Mouse (Mus musculus): Measurements from ENCODE around the gene Hspa1l.
"Not testable (repeated sequence)": the region's sequence is repeated elsewhere in the genome, so short reads cannot be mapped to it uniquely, and the experiment has no call there.

The Hspa1l gene

GRCm38 (mm10) chr17:35003022-35003838 is 30.7 kb downstream of the Hspa1l start:
- DNase-seq (ENCODE audit: low read depth, low spot score), result no peak

GRCm38 (mm10) chr17:35004075-35004717 is 31.7 kb downstream of the Hspa1l start:
- no peak for DNase-seq (ENCODE audit: low read depth, low spot score)

- no peak for DNase-seq (ENCODE audit: low read depth, low spot score)
Observed at GRCm38 (mm10) chr17:35005158-35005557, 32.7 kb downstream of the Hspa1l start.

DNA sequence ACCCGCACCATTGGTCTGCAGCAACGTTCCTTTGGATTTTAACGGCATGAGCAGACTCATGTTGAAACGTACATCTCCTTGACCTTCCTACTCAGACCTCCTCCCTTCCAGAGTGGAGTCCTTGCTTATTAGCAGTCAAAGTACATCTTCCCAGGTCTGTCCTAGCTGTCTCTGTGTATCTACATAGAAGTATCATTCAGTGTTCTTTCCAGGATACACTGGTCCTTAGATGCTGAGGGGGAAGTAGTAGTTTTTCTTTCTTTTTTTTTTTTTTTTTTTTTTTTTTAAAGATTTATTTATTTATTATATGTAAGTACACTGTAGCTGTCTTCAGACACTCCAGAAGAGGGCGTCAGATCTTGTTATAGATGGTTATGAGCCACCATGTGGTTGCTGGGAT is 33.4 kb downstream of the Hspa1l start:
- DNase-seq (ENCODE audit: low read depth, low spot score), result not testable (repeated sequence)

DNA sequence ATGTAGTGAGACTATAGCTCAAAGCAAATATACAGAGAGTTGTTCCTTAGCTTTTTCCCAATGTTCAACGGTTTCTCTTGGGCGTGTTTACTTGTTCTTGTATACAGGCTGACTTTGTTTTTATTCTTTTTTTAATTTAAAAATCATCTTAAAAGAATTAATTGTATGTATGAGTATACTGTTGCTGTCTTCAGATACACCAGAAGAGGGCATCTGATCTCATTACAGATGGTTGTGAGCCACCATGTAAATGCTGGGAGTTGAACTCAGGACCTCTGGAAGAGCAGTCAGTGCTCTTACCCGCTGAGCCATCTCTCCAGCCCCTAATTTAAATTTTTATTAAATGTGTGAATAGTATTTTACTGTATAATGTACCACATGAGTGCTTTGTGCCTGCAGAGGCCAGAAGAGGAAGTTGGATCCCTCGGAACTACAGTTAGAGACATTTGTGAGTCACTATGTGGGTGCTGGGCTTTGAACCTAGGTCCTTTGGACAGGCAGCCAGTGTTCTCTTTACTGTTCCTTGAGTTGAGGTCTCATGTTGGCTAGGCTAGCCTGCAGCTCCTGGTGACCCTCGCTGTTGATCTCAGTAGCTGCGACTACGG is 35.0 kb downstream of the Hspa1l start:
- DNase-seq (ENCODE audit: low read depth, low spot score), result no peak

DNA sequence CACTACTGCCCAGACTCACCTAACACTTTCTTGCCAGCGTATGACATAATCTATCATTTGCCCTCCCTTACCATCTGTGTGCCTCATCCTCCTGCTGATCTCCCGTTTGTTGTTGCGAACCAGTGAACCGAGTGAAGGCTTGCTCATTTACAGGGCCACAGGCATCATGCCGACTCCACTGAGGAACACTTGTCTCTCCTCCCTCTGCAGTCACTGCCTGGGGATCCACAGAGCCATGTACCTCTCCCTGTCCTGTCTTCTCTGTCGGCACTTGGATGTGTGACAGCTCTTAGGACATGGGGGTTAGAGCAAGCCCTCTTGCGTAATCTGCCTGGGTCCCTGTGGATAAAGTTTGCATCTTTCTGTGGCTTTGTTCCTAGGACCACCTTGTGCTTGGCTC is 37.1 kb downstream of the Hspa1l start:
- no peak for DNase-seq (ENCODE audit: low read depth, low spot score)

- DNase-seq (ENCODE audit: low read depth, low spot score), result no peak
Observed at GRCm38 (mm10) chr17:35011440-35011839, 38.9 kb downstream of the Hspa1l start.

DNA sequence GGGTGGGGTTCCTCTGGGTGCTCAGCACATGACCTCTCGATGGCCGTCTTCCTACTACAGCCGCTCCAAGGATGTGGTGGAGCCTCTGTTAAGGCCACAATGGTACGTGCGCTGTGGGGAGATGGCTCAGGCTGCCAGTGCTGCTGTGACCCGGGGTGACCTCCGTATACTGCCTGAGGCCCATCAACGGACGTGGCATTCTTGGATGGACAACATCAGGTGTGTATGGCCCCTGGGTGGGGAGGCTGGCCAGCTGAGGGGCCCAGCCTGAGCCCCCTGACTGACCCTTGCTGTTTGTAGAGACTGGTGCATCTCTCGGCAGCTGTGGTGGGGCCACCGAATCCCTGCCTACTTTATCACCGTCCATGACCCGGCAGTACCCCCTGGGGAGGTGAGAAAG is 39.9 kb downstream of the Hspa1l start:
- DNase-seq (ENCODE audit: low read depth, low spot score), result no peak

- DNase-seq (ENCODE audit: low read depth, low spot score), result no peak
Observed at GRCm38 (mm10) chr17:35013221-35013620, 40.7 kb downstream of the Hspa1l start.

DNA sequence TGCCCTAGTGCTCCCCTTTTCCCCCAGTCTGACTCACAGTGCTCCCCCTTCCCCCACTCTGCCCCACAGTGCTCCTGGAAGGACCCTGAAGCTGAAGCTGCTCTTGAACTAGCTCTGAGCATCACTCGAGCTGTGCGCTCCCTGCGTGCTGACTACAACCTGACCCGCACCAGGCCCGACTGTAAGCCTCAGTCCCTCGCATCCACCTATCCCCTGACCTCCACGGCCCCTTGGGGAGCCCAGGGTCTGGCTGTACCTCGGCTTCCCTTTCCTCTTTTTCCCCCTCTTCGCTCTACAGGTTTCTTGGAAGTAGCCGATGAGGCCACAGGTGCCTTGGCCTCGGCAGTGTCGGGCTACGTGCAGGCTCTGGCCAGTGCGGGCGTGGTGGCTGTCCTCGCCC is 42.8 kb downstream of the Hspa1l start:
- DNase-seq (ENCODE audit: low read depth, low spot score), result no peak

- no peak for DNase-seq (ENCODE audit: low read depth, low spot score)
Observed at GRCm38 (mm10) chr17:35016376-35016775, 43.9 kb downstream of the Hspa1l start, which contains the start of gene Vwa7. Gene Vwa7, plus strand, starts transcription at chr17:35016579.

DNA sequence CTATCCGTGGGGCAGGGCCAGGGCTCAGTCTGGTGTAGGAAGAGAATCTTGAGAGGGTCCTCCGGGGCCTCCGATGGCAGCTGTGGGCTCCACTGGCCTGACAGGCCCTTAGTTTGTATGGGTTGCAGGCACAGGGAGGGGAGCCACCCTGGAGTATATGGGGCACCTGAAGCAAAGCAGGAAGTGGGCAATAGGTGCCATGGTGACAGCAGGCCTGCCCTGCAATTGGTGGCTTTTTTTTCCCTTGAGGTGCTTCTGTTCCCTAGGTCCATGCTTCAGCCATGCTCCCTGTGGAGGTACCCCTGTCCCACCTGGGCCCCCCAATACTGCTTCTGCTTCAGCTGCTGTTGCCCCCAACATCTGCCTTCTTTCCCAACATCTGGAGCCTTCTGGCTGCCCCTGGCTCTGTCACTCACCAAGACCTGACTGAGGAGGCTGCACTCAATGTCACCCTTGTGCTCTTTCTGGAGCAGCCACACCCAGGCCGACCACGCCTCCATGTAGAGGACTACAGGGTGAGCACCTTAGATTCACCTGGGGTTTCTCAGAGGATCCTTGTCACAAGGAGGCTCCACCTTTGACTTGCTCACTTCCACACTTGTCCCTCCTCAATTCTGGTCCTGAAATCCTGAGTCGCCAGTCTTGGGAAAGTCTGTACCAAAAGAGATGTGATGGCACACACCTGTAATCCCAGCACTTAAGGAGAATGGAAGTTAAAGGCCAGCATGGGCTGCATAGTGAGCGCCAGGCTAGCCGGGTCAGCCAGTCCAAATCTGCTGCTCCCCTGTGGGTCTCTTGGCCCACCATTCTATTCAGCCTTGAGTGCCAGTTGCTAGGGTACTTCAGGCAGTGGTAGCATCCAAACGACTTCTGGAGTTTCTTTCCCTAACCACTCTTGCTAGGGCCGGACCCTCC is 44.5 kb downstream of the Hspa1l start:
- no peak for DNase-seq (ENCODE audit: low read depth, low spot score)

- DNase-seq (ENCODE audit: low read depth, low spot score), result no peak
Observed at GRCm38 (mm10) chr17:35017706-35018030, 45.2 kb downstream of the Hspa1l start.

GRCm38 (mm10) chr17:35018171-35018570 is 45.7 kb downstream of the Hspa1l start:
- no peak for DNase-seq (ENCODE audit: low read depth, low spot score)

DNA sequence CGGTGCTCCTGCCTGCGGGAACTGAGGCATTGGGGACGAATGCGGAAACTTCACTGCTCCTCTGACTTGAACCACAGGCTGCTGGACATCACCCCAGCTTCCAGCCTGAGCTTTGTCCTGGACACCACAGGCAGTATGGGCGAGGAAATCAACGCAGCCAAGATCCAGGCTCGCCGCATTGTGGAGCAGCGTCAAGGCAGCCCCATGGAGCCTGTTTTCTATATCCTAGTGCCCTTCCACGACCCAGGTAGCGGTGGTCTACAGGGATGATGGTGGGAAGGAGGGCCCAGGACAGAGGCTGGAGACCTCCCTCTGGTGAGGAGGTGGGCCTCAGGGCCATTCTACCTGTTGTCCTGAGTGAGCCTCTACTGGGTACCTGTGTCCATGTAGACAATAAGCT is 47.4 kb downstream of the Hspa1l start:
- DNase-seq (ENCODE audit: low read depth, low spot score), result no peak

- no peak for DNase-seq (ENCODE audit: low read depth, low spot score)
Observed at GRCm38 (mm10) chr17:35020551-35020950, 48.0 kb downstream of the Hspa1l start.

GRCm38 (mm10) chr17:35021163-35021808 is 48.8 kb downstream of the Hspa1l start:
- DNase-seq (ENCODE audit: low read depth, low spot score), result peak; percentile 79

GRCm38 (mm10) chr17:35021842-35022477 is 49.5 kb downstream of the Hspa1l start:
- DNase-seq (ENCODE audit: low read depth, low spot score), result no peak

DNA sequence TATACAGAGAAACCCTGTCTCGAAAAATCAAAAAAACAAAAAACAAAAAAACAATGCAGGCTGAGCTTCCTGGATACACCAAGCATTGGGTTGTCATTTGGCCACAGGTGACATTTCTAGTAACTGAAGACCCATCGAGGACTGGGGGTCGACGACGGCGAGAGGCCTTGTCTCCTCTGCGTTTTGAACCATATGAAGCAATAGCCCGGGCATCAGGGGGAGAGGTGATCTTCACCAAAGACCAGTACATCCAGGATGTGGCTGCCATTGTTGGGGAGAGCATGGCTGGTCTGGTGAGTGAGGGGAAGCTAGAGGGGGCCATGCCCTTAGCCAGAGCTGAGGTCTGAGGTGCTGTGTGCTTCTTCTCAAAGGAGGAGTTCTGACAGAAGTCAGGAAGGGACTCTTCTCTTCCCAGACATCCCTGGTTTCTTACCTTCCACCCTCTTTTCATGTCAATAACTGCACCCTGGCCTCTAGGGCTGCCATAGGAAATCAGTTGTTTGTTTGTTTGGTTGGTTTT is 50.1 kb downstream of the Hspa1l start:
- DNase-seq (ENCODE audit: low read depth, low spot score), result no peak

- no peak for DNase-seq (ENCODE audit: low read depth, low spot score)
Observed at GRCm38 (mm10) chr17:35023221-35023620, 50.7 kb downstream of the Hspa1l start.

- DNase-seq (ENCODE audit: low read depth, low spot score), result no peak
Observed at GRCm38 (mm10) chr17:35023756-35024155, 51.3 kb downstream of the Hspa1l start.
